Mouse (Mus musculus) kidney, adult 2 months (tissue): ENCODE measurements around the gene Espl1. TPM values are rescaled to one million over a fixed set of nuclear protein-coding genes. Genes with fewer than 3 reads are reported as not detected.

Experiments
- DNase-seq: peaks from one replicate; pipeline ENCODE4 v3.0.0; 2021
- H3K27ac ChIP-seq: fragments of 200-500 bp; 2 replicates; pipeline ENCODE4 v1.5.1; 2012; ENCODE audit warnings: low read depth, low read length, control low read depth, inconsistent platforms; ENCODE audit not compliant: insufficient read depth
- H3K27me3 ChIP-seq: fragments of 200-500 bp; replicated peaks from 2 replicates; pipeline ENCODE4 v1.6.1; 2012; ENCODE audit warnings: mild to moderate bottlenecking, moderate library complexity, low read length, inconsistent platforms; ENCODE audit not compliant: control insufficient read depth, insufficient read depth
- H3K36me3 ChIP-seq: fragments of 200-500 bp; 2 replicates; pipeline ENCODE4 v1.6.1; 2012; ENCODE audit warnings: mild to moderate bottlenecking, moderate library complexity, low read length, inconsistent platforms; ENCODE audit not compliant: control insufficient read depth, insufficient read depth
- H3K4me1 ChIP-seq: fragments of 200-500 bp; 2 replicates; pipeline ENCODE4 v1.6.1; 2011; ENCODE audit warnings: low read length; ENCODE audit not compliant: control insufficient read depth, insufficient read depth
- H3K4me3 ChIP-seq: fragments of 200-500 bp; 2 replicates; pipeline ENCODE4 v1.5.1; 2011; ENCODE audit warnings: mild to moderate bottlenecking, low read depth, low read length, control low read depth; ENCODE audit not compliant: insufficient read depth
- CTCF ChIP-seq: fragments of 200-500 bp; conservative IDR thresholded peaks from 2 replicates; pipeline ENCODE4 v1.5.1; 2011; ENCODE audit warnings: low read depth, mild to moderate bottlenecking, control low read depth, low read length, moderate library complexity, mixed read lengths; ENCODE audit not compliant: insufficient read depth, insufficient read length
- POLR2A ChIP-seq: fragments of 200-500 bp; IDR thresholded peaks from one replicate; pipeline ENCODE4 v1.6.1; 2011; ENCODE audit warnings: low read depth, low read length, control low read depth
- WGBS: fragments of 180-500 bp; shearing (Covaris S2); methylation state at CpG from one replicate; pipeline ENCODE4 v1.1.7; 2018; 5-methylcytosine and 5-hydroxymethylcytosine counted together
- polyA plus RNA-seq: library from polyadenylated mRNA; depleted of rRNA; stranded (reverse); fragments of >200 nt; gene quantifications from 2 replicates; pipeline ENCODE4 v1.2.3, GENCODE M21; 2012

The Espl1 gene
- polyA plus RNA-seq, 1 experiment = 0.53 TPM

DNA sequence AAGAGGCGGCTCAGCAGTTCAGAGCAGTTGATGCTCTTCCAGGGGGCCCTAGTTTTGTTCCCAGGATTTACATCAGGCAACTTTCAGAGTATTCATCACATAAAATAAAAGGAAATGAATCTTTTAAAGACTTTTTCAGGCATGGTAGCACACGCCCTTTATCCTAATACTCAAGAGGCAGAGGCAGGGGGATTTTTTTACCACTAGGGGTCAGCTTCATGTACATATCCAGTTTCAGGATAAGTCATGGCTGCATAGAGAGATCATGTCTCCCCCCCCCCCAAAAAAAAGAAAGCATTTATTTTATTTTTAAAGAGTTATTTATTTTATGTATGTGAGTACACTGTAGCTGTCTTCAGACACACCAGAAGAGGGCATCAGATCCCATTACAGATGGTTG is 57.9 kb downstream of the Espl1 start:
- H3K27ac ChIP-seq = no peak overlapping the region
- TF ChIP-seq POLR2A (no peak), CTCF (no peak)
- peaks cover 9% of the 10 kb centered on the region; the same call in 1 of the 2 replicates for H3K4me1 ChIP-seq
- H3K36me3 ChIP-seq = no peaks in the 10 kb centered on the region
- 90% methylated on average over 2 of the region's 2 CpGs for WGBS
- no peak overlapping the region for H3K4me3 ChIP-seq
- H3K27me3 ChIP-seq = no peaks in the 10 kb centered on the region
- DNase-seq = no peak

DNA sequence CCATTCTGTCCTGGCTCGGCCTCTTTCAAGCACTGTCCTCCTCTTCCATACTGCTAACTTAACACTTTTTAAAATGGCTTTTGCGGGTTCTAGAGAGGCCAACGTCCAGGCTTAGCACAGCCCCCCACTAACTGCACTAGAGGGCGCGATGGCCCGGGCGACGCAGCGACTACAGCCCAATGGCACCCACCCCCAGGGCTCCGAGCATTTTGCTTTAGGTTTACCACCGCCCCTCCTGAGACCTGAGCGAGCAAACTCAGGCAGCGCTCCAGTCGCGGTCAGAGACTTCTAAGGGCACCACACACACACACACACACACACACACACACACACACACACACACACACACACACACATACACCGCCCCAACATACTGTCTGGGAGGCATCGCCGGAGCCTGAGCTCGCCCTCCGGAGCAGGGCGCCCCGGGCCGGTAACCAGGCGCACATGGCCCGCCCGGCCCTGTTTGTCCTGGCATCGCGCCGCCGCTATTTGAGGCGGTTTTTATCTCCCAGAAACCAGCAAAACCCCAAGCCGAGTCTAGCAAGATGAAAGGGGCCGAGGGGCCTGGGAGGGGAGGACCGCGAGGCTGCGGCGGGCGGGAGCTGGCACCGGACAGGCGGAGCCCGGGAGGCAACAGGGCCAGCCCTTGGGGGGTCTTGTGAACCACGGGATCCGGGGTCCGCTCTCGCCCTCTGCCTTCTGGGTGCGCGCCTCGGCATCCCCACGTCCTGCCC is 59.2 kb downstream of the Espl1 start:
- H3K4me1 ChIP-seq = peaks cover 3% of the 10 kb centered on the region; the same call in 1 of the 2 replicates
- H3K27ac ChIP-seq = peak overlapping the region; percentile 22
- peak overlapping the region; percentile 38 for H3K4me3 ChIP-seq
- 1% methylated on average over 49 of the region's 49 CpGs for WGBS
- TF ChIP-seq CTCF (0 out of 2 replicates have a peak, but pooled peaks have one; percentile 19), POLR2A (no peak)
- H3K36me3 ChIP-seq = no peaks in the 10 kb centered on the region
- no peaks in the 10 kb centered on the region for H3K27me3 ChIP-seq
- peak; percentile 60 for DNase-seq

DNA sequence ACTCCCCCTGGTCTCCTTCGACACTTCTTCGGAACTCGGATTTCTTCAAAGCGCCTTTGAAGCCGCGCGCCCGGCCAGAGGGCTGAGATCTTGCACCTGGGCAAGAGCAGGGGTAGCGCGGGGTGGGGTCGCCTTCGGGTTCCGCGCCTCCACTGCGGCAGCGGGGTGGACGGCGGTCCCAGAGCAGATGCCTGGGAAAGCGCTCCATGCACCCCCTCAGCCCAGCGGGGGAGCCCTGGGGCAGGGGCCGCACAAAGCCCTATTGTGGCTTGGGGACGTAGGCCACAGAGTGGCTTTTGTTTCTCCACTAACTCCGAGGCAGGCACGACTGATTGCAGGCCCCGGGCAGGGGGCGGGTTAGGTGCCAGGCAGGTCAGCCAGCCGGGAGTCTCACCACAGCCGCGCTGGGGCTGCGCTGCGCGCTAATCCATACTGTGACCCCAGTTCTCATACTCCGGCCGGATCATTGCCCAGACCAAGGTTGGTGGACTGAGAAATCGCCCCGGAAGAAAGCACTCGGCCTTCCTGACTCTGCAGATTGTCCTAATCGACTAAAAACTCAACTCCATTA is 59.9 kb downstream of the Espl1 start:
- peak; percentile 74 for DNase-seq
- peak overlapping the region; percentile 38 for H3K4me3 ChIP-seq
- 17% methylated on average over 38 of the region's 38 CpGs for WGBS
- H3K27me3 ChIP-seq = no peaks in the 10 kb centered on the region
- H3K4me1 ChIP-seq = peaks cover 3% of the 10 kb centered on the region; the same call in 1 of the 2 replicates
- no peaks in the 10 kb centered on the region for H3K36me3 ChIP-seq
- peak overlapping the region; percentile 22 for H3K27ac ChIP-seq
- TF ChIP-seq POLR2A (no peak), CTCF (no peak)

DNA sequence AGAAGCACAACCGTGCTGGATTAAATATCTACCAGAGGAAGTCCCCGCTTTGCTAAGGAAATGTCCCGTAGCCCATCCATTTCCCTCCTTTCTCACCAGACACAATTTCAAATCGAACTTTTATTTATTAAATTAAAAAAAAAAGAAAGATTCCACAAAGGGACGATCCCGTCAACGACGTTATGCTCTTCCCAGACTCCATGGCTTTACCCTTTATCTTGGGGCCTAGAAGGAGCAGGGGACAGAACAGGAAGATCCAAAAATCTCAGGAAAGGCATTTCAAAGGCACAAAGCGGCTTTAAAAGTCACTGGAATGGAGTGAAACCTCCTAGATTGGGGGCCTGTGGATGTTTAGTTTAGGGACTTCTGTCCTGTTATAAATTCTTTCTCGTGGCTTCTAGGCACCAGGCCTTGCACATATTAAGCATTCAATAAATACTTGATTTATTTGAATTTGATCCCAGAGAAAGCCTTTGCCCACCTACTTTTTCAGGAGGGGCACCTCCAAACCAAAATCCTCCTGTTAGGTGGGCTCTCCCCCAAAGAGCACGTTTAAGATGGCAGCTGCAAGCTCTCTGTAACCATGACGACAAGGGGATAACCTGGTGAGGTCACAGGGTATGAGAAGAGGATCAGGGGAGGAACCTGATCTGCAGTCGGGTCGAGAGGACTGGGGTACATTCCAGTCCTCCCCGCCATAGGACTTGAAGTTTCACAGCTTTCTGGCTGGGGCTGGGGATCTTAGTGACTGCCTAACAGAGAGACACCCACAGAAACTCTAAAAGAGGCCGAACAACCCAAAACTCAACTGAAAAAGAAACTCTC is 60.6 kb downstream of the Espl1 start:
- Histone ChIP-seq H3K36me3 (no peaks in the 10 kb centered on the region), H3K4me3 (no peak overlapping the region), H3K27ac (no peak overlapping the region), H3K27me3 (no peaks in the 10 kb centered on the region), H3K4me1 (no peaks in the 10 kb centered on the region)
- 69% methylated on average over 16 of the region's 16 CpGs for WGBS
- TF ChIP-seq CTCF (no peak), POLR2A (no peak)
- no peak for DNase-seq

DNA sequence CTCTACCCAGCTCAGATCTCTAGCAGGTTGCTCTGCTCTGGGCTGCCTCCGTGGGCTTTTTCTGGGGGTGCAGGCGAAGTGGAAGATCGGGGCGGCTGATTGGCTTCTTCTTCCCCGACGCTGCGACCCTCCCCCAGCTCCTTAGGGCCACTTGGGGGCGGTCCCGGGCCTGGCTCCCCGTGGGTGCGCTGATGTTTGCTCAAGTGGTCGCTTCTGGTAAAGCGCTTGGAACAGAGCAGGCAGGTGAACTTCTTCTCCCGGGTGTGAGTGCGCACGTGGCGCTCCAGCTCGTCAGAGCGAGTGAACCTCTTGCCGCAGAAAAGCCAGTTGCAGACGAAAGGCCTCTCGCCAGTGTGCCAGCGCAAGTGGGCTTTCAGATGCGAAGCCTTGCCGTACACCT is 62.1 kb downstream of the Espl1 start:
- Histone ChIP-seq H3K27me3 (no peaks in the 10 kb centered on the region), H3K27ac (no peak overlapping the region), H3K4me1 (no peaks in the 10 kb centered on the region), H3K36me3 (no peaks in the 10 kb centered on the region), H3K4me3 (no peak overlapping the region)
- no peak for DNase-seq
- WGBS = 15% methylated on average over 25 of the region's 25 CpGs
- no peak for TF ChIP-seq POLR2A
- no peak for TF ChIP-seq CTCF

DNA sequence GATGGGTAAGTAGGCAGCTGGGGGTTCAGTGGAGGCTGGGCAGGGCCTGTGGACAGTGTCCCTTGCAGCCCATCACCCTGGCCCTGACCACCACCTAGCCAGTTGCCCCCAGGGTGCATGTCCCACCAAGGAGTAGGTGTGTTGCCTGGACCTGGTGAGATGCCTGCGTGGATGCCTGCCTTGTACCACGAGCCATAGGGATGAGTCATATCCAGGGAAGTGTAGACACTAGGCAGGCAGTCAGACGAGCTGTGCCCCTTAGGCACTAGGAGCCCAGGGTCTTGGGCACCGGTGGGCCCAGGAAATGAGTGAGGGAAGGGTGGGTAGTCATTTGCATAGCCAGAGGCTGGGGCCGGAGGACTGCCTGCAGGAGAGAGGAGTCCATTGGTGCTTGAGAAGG is 62.8 kb downstream of the Espl1 start:
- H3K4me3 ChIP-seq = no peak overlapping the region
- TF ChIP-seq POLR2A (no peak), CTCF (no peak)
- H3K4me1 ChIP-seq = no peaks in the 10 kb centered on the region
- H3K27me3 ChIP-seq = no peaks in the 10 kb centered on the region
- 46% methylated on average over 5 of the region's 5 CpGs for WGBS
- no peaks in the 10 kb centered on the region for H3K36me3 ChIP-seq
- no peak overlapping the region for H3K27ac ChIP-seq
- no peak for DNase-seq

DNA sequence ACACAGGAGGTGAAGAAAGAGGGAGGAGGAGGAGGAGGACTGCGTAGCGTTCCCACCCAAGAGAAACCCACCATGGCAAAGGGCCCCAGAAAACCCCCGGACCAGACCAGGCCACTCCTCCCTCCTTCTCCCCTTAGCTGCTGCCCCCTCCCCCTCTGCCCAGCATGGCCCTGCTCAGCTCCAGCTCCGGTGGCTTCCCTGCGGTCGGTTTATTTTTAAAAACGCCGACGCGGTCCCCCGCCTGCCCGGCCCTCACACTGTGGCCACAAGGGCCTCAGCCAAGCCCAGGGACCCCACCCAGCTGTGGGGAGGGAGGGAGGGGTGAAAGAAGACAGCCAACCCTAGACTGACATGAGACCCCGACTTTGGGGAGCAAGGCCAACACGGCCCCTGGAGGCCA is 66.6 kb downstream of the Espl1 start:
- no peak overlapping the region for H3K4me3 ChIP-seq
- H3K4me1 ChIP-seq = no peaks in the 10 kb centered on the region
- no peak for DNase-seq

More for the DNA sequence above, 66.6 kb downstream of the Espl1 start:
- no peaks in the 10 kb centered on the region for H3K36me3 ChIP-seq
- H3K27ac ChIP-seq = no peak overlapping the region
- H3K27me3 ChIP-seq = no peaks in the 10 kb centered on the region
- WGBS = 21% methylated on average over 14 of the region's 14 CpGs
- TF ChIP-seq POLR2A (no peak), CTCF (no peak)
